Mouse (Mus musculus) bone marrow macrophage, adult 2 months (primary cell): ENCODE results near the gene Slc30a7. TPM values are rescaled to one million over a fixed set of nuclear protein-coding genes. Genes with fewer than 3 reads are reported as not detected.
"Not testable (repeated sequence)": the region's sequence is repeated elsewhere in the genome, so short reads cannot be mapped to it uniquely, and the experiment has no call there.

ENCODE experiments used
- H3K27ac ChIP-seq: 2 replicates; pipeline ENCODE4 v1.5.1; 2012; ENCODE audit warnings: low read depth, low read length; ENCODE audit not compliant: insufficient read depth
- H3K4me1 ChIP-seq: 2 replicates; pipeline ENCODE4 v1.6.1; 2012; ENCODE audit warnings: low read length; ENCODE audit not compliant: control insufficient read depth, insufficient read depth
- H3K4me3 ChIP-seq: 2 replicates; pipeline ENCODE4 v1.5.1; 2012; ENCODE audit warnings: mild to moderate bottlenecking, low read length, moderate library complexity; ENCODE audit not compliant: insufficient read depth
- CTCF ChIP-seq: IDR thresholded peaks from 2 replicates; pipeline ENCODE4 v1.5.1; 2012; ENCODE audit warnings: low read depth, mild to moderate bottlenecking, low read length, moderate library complexity
- POLR2A ChIP-seq: IDR thresholded peaks from 2 replicates; pipeline ENCODE4 v1.6.1; 2012; ENCODE audit warnings: mild to moderate bottlenecking, low read depth, low read length, borderline replicate concordance
- polyA plus RNA-seq: library from polyadenylated mRNA; stranded (reverse); fragments of >200 nt; gene quantifications from 2 replicates; pipeline ENCODE4 v1.2.4, GENCODE M21; 2012; ENCODE audit not compliant: missing spikeins, insufficient read depth, insufficient read length

Slc30a7 gene
- polyA plus RNA-seq, 1 experiment = 38.7 TPM

DNA sequence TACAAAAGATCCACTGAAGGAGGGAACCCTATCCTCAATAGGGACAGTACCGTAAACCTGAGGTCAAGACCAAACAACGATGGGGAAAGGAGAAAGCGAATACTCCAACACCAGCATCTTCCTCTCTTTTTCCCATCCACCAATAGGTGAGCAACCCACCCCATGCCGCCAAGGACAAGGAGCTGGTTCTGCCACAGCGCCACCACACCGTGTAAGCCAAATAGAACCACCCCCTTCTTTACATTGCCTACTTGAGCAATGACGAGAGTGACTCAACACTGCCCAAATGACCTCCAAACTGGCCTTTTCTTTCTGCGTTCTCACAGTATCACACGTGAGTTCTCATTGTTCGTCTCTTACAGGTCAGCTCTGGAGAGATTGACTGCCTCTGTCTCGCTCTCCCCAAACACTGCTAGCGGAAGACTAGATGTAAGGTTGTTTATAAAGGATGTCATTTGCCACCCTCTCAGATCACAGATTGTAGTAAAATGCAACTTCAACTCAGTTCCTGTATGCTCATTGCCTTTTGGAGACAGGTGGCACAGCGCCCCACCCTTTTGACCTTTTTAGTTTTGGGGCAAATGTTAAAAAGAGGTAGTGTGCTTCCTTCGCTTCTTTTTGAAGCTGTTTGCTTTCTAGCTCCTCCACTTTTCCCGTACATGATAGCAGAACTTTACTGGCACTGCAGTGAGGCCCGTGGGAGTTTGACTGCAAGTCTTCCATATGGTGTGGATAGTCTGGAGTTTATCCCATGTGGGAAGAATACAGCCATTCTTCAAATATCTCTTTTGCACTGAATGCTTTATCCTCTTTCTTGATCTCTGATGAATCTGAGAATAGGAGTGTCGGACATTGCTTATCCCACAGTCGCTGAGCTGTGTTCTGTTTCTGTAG is 73.7 kb downstream of the Slc30a7 start:
- Histone ChIP-seq H3K4me3 (no peak overlapping the region), H3K4me1 (no peaks in the 10 kb centered on the region), H3K27ac (no peak overlapping the region)
- TF ChIP-seq POLR2A (no peak), CTCF (no peak)

DNA sequence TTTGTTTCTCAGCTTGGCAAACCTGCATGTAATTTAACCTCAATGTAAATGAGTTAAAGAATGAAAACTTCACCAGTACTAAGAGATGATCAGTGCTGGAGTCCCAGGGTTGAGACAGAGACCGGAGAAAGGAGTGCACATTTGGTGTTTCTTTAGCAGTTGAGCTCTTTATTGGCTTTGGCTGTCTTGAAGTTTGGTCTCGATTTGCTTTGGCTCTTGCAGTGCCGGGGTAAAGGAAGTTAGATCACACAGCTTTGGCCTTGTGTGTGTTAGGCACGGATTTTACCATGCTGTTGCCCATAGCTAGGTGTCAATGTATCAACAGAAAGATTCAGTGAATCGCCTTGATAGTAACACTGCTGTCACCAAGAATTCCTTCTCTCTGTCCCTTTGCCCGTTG is 75.5 kb downstream of the Slc30a7 start:
- TF ChIP-seq POLR2A (no peak), CTCF (no peak)
- H3K4me3 ChIP-seq = no peak overlapping the region
- H3K27ac ChIP-seq = no peak overlapping the region
- H3K4me1 ChIP-seq = no peaks in the 10 kb centered on the region

DNA sequence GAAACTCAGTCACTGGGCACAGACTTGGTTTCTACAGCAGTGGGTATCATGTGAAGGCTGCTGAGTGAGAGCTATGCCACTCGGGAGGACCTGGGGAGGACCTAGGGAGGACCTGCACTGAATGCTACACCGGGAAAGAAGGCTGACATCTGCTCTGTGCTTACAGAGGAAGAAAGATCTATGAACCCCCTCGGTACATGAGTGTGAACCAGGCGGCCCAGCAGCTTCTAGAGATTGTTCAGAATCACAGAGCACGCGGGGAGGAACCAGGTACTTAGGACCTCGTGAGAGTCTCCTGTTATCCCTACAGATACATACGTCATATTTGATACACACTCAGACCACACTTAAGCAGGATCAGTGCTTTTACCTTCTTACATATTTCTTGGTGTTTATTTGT is 80.7 kb downstream of the Slc30a7 start:
- TF ChIP-seq CTCF = no peak
- Histone ChIP-seq H3K4me1 (0 out of 2 replicates have a peak, but pooled peaks cover 2% of the 10 kb centered on the region), H3K27ac (no peak overlapping the region), H3K4me3 (no peak overlapping the region)

DNA sequence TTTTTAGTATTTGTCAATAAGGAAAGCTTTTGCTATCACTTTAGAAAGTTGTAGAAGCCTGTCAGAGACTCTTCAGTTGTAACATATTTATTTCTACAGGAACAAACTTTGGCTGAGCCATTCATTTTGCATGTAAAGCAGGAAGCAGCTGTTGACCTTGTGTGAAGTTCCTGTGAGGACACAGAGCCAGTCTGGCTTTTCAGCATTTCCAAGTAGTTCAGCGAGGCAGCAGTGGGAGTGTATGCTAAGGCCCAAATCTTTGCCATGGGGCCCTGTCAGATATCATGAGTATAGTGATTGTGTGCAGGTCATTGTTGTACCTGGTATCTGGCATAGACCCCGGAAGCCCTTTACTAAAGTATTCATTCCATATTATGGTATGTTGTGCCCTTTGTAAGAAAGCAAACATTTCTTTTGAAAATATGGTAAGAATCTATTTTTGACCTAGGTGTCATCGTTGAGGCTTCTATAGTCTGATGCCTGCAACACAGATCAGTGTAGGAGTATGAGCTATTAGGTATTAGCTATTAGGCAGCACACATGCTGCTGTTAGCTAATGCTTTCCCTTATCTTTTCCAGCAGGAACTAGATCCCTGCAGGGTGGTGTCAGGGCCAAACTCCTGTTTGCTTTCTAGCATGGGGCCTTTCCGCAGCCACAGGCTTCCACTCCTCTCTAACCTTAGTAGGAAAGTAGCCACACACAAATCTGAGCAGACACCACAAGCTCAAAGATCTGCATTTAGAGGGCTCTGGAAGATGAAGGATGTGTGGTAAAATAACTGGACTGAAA is 82.6 kb downstream of the Slc30a7 start:
- Histone ChIP-seq H3K4me1 (0 out of 2 replicates have a peak, but pooled peaks cover 2% of the 10 kb centered on the region), H3K27ac (no peak overlapping the region), H3K4me3 (no peak overlapping the region)
- TF ChIP-seq POLR2A (no peak), CTCF (no peak)

DNA sequence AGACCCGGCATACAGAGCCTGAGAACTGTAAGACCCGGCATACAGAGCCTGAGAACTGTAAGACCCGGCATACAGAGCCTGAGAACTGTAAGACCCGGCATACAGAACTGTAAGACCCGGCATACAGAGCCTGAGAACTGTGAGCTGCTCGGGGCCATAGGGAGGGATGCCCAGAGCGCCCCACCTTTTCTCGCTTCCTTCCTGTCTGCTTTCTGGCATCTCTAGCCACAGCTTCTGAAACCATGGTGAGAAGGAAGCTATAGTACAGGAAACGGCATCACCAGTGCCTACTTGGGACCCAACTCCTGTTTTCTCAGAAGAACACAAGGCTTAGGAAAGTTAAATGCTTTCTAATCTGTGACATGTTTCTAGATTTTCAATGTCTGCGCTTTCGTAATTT is 99.8 kb downstream of the Slc30a7 start:
- not testable (repeated sequence) for H3K4me1 ChIP-seq, H3K4me3 ChIP-seq, H3K27ac ChIP-seq

DNA sequence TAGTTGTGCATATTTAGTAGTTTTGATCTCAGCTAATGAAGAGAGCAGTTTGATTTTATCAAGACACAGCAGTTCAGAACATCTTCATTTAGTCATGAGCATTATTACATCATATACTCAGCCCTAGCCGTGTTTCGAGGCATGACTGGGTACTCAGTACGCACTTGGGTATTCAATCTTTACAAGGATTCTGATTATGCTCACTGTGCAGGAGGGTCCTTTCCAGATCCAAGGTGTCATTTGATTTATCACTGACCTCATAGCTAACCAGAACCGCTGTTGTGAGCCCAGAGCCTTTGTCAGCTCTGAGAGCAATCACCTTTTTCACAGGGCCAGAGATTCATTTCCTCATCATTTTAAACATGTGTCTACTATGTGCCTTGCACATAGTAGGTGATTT is 101.6 kb downstream of the Slc30a7 start:
- Histone ChIP-seq H3K4me1 (peaks cover 9% of the 10 kb centered on the region), H3K4me3 (no peak overlapping the region), H3K27ac (no peak overlapping the region)
- TF ChIP-seq POLR2A = no peak
- TF ChIP-seq CTCF = no peak

DNA sequence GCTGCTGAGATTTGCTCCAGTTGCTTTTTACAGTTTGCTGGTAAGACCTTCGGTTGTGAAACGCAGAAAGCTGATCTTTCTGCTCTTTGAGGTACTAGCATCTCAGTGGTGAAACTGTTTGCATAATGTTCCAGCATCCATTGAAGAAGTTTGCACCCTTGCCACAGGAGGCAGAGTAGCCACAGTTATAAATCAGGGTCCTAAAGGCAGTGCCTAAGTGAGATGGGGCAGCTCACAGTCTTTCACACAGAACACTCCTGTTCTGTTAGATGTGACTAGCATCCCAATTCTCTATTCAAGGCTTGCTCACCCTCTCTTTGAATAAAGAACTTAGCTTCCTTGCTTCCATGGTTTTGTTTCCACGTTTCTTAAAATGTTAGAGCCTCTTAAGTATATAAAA is 102.1 kb downstream of the Slc30a7 start:
- no peak overlapping the region for H3K4me3 ChIP-seq
- H3K4me1 ChIP-seq = peaks cover 9% of the 10 kb centered on the region
- TF ChIP-seq POLR2A = no peak
- no peak for TF ChIP-seq CTCF
- no peak overlapping the region for H3K27ac ChIP-seq

DNA sequence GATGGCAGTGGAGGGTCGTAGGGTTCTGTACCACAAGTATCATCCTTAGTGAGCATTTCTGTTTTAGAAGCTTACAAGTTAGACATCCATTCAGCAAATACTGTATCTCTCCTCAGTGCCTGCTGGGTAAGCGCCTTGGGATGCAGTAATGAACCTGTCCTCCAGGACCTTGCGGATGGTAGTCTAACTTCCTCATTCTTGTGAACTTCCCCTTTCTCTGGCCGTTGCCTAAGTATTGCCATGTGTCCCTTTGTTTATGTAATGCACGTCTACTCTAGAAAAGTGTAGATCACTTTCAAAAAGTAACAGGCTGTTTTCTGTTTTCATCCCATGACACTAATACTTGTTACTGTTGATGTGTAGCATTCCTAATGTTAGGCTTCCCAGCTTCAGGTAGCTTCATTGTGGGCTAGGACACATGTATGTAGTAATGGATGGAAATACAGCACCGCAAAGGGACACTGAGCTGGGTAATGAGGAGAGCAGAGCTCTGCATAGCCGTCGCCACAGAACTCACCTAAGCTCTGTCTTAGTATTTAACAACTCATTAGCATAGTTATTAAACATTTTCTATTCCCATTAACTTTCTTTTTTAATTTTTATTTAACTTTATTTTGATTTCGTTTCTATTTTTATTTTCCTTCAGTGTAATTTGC is 104.8 kb downstream of the Slc30a7 start:
- Histone ChIP-seq H3K27ac (peak overlapping the region; percentile 36), H3K4me1 (peaks cover 9% of the 10 kb centered on the region), H3K4me3 (no peak overlapping the region)
- TF ChIP-seq CTCF = no peak
- no peak for TF ChIP-seq POLR2A

DNA sequence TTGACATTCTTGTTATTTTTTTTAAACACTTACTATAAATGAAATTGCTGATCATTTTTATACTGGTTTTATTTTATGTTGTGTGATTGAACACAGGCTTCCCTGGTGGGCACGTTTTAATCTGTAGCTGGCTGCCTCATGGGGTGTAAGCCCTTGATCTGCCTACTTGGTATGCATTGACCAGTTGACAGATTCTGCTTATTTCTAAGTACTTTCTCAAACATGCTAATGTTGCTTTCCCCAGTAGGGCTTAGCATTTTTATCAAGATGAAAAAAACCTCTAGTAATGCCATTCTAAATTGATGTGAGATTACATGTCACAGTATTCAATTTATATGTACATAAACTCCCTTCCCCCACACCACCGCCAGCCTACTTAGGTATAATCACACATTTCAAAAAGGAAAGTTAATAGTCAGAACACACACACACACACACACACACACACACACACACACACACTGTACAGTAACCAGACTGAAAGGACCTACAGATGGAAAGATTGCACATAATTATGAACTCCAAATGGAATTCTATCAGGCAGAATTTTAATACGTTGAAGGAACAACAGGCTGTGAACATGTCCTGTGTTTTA is 108.8 kb downstream of the Slc30a7 start:
- Histone ChIP-seq H3K27ac (no peak overlapping the region), H3K4me1 (peaks cover 9% of the 10 kb centered on the region), H3K4me3 (no peak overlapping the region)
- no peak for TF ChIP-seq POLR2A
- TF ChIP-seq CTCF = no peak
